Mouse (Mus musculus): Measurements from ENCODE around the gene Ptprd.

DNA sequence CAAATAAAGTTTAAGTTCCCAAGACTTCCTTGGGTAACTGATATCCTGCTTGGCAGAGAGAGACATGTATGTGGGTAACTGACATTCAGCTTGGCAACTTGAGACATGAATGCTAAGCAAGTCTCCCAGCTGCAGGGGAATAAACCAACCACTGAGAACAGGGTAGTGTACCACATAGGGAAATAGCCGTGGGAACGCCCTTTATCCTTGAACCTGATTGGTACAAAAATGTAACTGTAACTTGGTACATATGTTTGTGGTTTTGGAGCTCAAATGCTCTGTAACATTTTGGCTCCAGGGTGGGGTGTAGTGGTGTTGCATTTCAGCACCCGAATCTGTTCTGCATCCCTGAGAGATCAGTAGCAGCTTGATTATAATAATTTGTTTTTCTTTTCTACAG is 1444.8 kb downstream of the Ptprd start:
- no peak for TF ChIP-seq GATA2 (IDR thresholded peaks at IDR 0.05; ENCODE audit: borderline replicate concordance, low read depth, low read length)
- TF ChIP-seq CTCF (IDR thresholded peaks at IDR 0.05; ENCODE audit: low read depth, low read length), result no peak
- TF ChIP-seq TAL1 (conservative IDR thresholded peaks at IDR 0.05; ENCODE audit: low read depth, low read length), result no peak
- TF ChIP-seq GATA1 (IDR thresholded peaks at IDR 0.05; ENCODE audit: borderline replicate concordance, low read length), result no peak
- TF ChIP-seq POLR2AphosphoS5 (IDR thresholded peaks at IDR 0.05; ENCODE audit: insufficient replicate concordance, low read depth, low read length), result no peak

Data from G1E (cell line).